12 mouse cellular contexts compared by ENCODE assay signal in genomic region chr5:64224735-64225425, GRCm38 (mm10).
A peak's percentile ranks its signal among the peaks of the same experiment; 100 is the strongest.
DNase-seq lines count a peak whose midpoint lies in the region; ATAC-seq and TF ChIP-seq lines count a peak whose summit lies in the region.
"Had no signal": no experiment of that assay in that cellular context is flagged by ENCODE, and none has a peak within 500 bp of the region (broad histone marks: within the 10 kb centered on the region; RNA-seq: fewer than 3 reads in every experiment).

No protein-coding gene starts in this region.

- DNase-seq in heart, adult 11 months: peak; percentile 85
- no peak for DNase-seq in heart, adult 8-10 months (ENCODE audit: low spot score)
- no peak for DNase-seq in neural tube, embryonic 11.5 days (ENCODE audit: low spot score)
- no peak for DNase-seq in neural tube, embryonic 10.5 days (ENCODE audit: extremely low spot score, low spot score)
- DNase-seq in telencephalon, adult 2 months (ENCODE audit: low read depth, low spot score): peak; percentile 80
- no peak for DNase-seq in thymus, postnatal 14 days
- DNase-seq in thymus, adult 18-20 months: no peak
- DNase-seq: cerebellum, adult 11 months; heart, adult 18-20 months had no signal

- H3K36me3 ChIP-seq in neural tube, embryonic 11.5 days (ENCODE audit: control insufficient read depth, insufficient read depth, low read length): no peaks in the 10 kb centered on the region
- peaks cover 3% of the 10 kb centered on the region; the same call in 1 of the 2 replicates for H3K36me3 ChIP-seq in intestine, postnatal 0 days (ENCODE audit: control insufficient read depth, insufficient read depth)
- H3K36me3 ChIP-seq: limb, embryonic 13.5 days had no signal

- H3K4me1 ChIP-seq in neural tube, embryonic 11.5 days (ENCODE audit: control insufficient read depth, insufficient read depth, low read length): no peaks in the 10 kb centered on the region
- 0 out of 2 replicates have a peak, but pooled peaks cover 3% of the 10 kb centered on the region for H3K4me1 ChIP-seq in intestine, postnatal 0 days (replicated peaks; ENCODE audit: control insufficient read depth, insufficient read depth, low read length)

- H3K27ac ChIP-seq in neural tube, embryonic 11.5 days (ENCODE audit: low read depth, low read length): no peak overlapping the region
- H3K27ac ChIP-seq in intestine, postnatal 0 days (ENCODE audit: low read depth, low read length): no peak overlapping the region
- H3K27ac ChIP-seq: limb, embryonic 13.5 days had no signal

- no peak overlapping the region for H3K4me3 ChIP-seq in neural tube, embryonic 11.5 days (ENCODE audit: low read depth, low read length)
- H3K4me3 ChIP-seq in intestine, postnatal 0 days (ENCODE audit: low read depth, low read length): no peak overlapping the region
- H3K4me3 ChIP-seq: limb, embryonic 13.5 days had no signal

- no peaks in the 10 kb centered on the region for H3K9me3 ChIP-seq in neural tube, embryonic 11.5 days (ENCODE audit: control insufficient read depth, low read length)
- no peaks in the 10 kb centered on the region for H3K9me3 ChIP-seq in intestine, postnatal 0 days (ENCODE audit: control insufficient read depth)

- no peak overlapping the region for H3K9ac ChIP-seq in neural tube, embryonic 11.5 days (ENCODE audit: low read length)
- no peak overlapping the region for H3K9ac ChIP-seq in intestine, postnatal 0 days (ENCODE audit: low read depth, low read length)
- H3K9ac ChIP-seq: limb, embryonic 13.5 days had no signal

- H3K4me2 ChIP-seq in neural tube, embryonic 11.5 days (ENCODE audit: low read depth): no peak overlapping the region
- H3K4me2 ChIP-seq in intestine, postnatal 0 days (replicated peaks; ENCODE audit: low read depth): no peak overlapping the region
- H3K4me2 ChIP-seq: limb, embryonic 13.5 days had no signal

- WGBS in neural tube, embryonic 11.5 days: 85% methylated on average over 9 of the region's 9 CpGs
- 78% methylated on average over 9 of the region's 9 CpGs for WGBS in intestine, postnatal 0 days

- no peaks in the 10 kb centered on the region for H3K27me3 ChIP-seq in neural tube, embryonic 11.5 days (ENCODE audit: control insufficient read depth, insufficient read depth, low read length)
- no peaks in the 10 kb centered on the region for H3K27me3 ChIP-seq in intestine, postnatal 0 days (replicated peaks; ENCODE audit: control insufficient read depth, insufficient read depth, low read length)
- H3K27me3 ChIP-seq: CH12.LX; limb, embryonic 13.5 days had no signal

- no peak for TF ChIP-seq CTCF in intestine, postnatal 0 days (IDR thresholded peaks at IDR 0.05; ENCODE audit: low read depth)

- peak; percentile 42; the same call in 1 of the 2 replicates for ATAC-seq in neural tube, embryonic 11.5 days (ENCODE audit: insufficient read depth, low FRiP score, low TSS enrichment)
- ATAC-seq in intestine, postnatal 0 days: peak; percentile 29

Comparison
In these comparisons a context has a peak if more than half of its experiments do, and no peak if none do; other contexts are left out.
1. DNase-seq: peak in heart, adult 11 months (single experiment) and telencephalon, adult 2 months (single experiment); none in heart, adult 8-10 months (single experiment), neural tube, embryonic 11.5 days (single experiment), neural tube, embryonic 10.5 days (single experiment), thymus, postnatal 14 days (single experiment) and thymus, adult 18-20 months (0 of 2).